16 mouse cellular contexts compared by ENCODE assay signal in the genomic region with DNA sequence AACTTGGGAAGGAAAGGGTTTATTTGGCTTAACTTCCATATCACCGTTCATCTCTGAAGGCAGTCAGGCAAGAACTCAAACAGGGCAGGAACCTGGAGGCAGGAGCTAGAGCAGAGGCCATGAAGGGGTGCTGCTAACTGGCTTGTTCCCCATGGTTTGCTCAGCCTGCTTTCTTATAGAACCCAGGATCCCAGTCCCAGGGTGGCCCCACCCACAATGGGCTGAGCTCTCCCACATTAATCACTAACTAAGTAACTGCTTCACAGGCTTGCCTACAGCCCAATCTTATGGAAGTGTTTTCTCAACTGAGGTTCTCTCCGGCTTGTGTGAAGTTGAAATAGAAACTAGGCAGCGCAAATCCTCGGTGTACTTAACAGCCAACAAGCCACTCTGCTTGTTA. TPM values are rescaled to one million over a fixed set of nuclear protein-coding genes. Genes with fewer than 3 reads are reported as not detected.
"Had no signal": no experiment of that assay in that cellular context is flagged by ENCODE, and none has a peak within 500 bp of the region (broad histone marks: within the 10 kb centered on the region; RNA-seq: fewer than 3 reads in every experiment).

No protein-coding gene starts in this region.

- DNase-seq: cerebellum, adult 9-11 months; gastrocnemius, postnatal 25 days; heart, adult 11 months had no signal

- H3K27ac ChIP-seq: embryonic facial prominence, embryonic 12.5 days; embryonic facial prominence, embryonic 13.5 days; embryonic facial prominence, embryonic 15.5 days; forebrain, embryonic 12.5 days; forebrain, embryonic 13.5 days; forebrain, embryonic 15.5 days; gastrocnemius, adult 2 months had no signal

- H3K36me3 ChIP-seq: embryonic facial prominence, embryonic 10.5 days; embryonic facial prominence, embryonic 12.5 days; embryonic facial prominence, embryonic 13.5 days; embryonic facial prominence, embryonic 15.5 days; forebrain, embryonic 10.5 days; forebrain, embryonic 12.5 days; forebrain, embryonic 15.5 days had no signal

- H3K27me3 ChIP-seq: embryonic facial prominence, embryonic 12.5 days; embryonic facial prominence, embryonic 13.5 days; embryonic facial prominence, embryonic 15.5 days; forebrain, embryonic 12.5 days; forebrain, embryonic 13.5 days; forebrain, embryonic 15.5 days had no signal

- H3K4me3 ChIP-seq: embryonic facial prominence, embryonic 10.5 days; embryonic facial prominence, embryonic 12.5 days; embryonic facial prominence, embryonic 13.5 days; embryonic facial prominence, embryonic 15.5 days; erythroblast, embryonic 14.5 days; forebrain, embryonic 10.5 days; forebrain, embryonic 12.5 days; forebrain, embryonic 13.5 days; forebrain, embryonic 15.5 days; gastrocnemius, adult 2 months had no signal

- H3K4me2 ChIP-seq: embryonic facial prominence, embryonic 12.5 days; embryonic facial prominence, embryonic 13.5 days; embryonic facial prominence, embryonic 15.5 days; forebrain, embryonic 12.5 days; forebrain, embryonic 13.5 days; forebrain, embryonic 15.5 days had no signal

- H3K9me3 ChIP-seq: embryonic facial prominence, embryonic 10.5 days; embryonic facial prominence, embryonic 12.5 days; embryonic facial prominence, embryonic 13.5 days; embryonic facial prominence, embryonic 15.5 days; forebrain, embryonic 12.5 days; forebrain, embryonic 13.5 days; forebrain, embryonic 15.5 days had no signal

- H3K9ac ChIP-seq: embryonic facial prominence, embryonic 12.5 days; embryonic facial prominence, embryonic 13.5 days; embryonic facial prominence, embryonic 15.5 days; forebrain, embryonic 12.5 days; forebrain, embryonic 13.5 days; forebrain, embryonic 15.5 days; forebrain, postnatal 0 days had no signal

- ATAC-seq: forebrain, embryonic 15.5 days; forebrain, embryonic 16.5 days had no signal

- H3K4me1 ChIP-seq: forebrain, embryonic 13.5 days; forebrain, embryonic 15.5 days had no signal

RNA-seq across cellular contexts. Expression of a gene that starts 23.9 kb away (rescaled TPM):
- polyA plus RNA-seq: gonadal fat pad, adult 2 months had no signal
